Mouse (Mus musculus) neural tube, embryonic 14.5 days (tissue): ENCODE measurements around the gene Sprr2e. TPM values are rescaled to one million over a fixed set of nuclear protein-coding genes. Genes with fewer than 3 reads are reported as not detected.

Experiments
- ATAC-seq: fragments of 200-750 bp; cut with Nextera tagmentation; 2 replicates; pipeline ENCODE4 v1.8.0; 2017; ENCODE audit warnings: low read depth, mild to moderate bottlenecking, moderate TSS enrichment, moderate library complexity
- H3K27ac ChIP-seq: fragments of 300-500 bp; sonication (generic); 2 replicates; pipeline ENCODE4 v1.5.1; 2014; ENCODE audit warnings: low read depth, mild to moderate bottlenecking, control low read depth, low read length, moderate library complexity, mixed read lengths
- H3K27me3 ChIP-seq: fragments of 300-500 bp; sonication (generic); 2 replicates; pipeline ENCODE4 v1.6.1; 2014; ENCODE audit warnings: low read length; ENCODE audit not compliant: control insufficient read depth, insufficient read depth
- H3K36me3 ChIP-seq: fragments of 300-500 bp; sonication (generic); 2 replicates; pipeline ENCODE4 v1.6.1; 2014; ENCODE audit warnings: low read length, mixed read lengths; ENCODE audit not compliant: control insufficient read depth, insufficient read depth
- H3K4me1 ChIP-seq: fragments of 300-500 bp; sonication (generic); 2 replicates; pipeline ENCODE4 v1.6.1; 2014; ENCODE audit warnings: low read length; ENCODE audit not compliant: control insufficient read depth, insufficient read depth
- H3K4me2 ChIP-seq: fragments of 300-500 bp; sonication (generic); 2 replicates; pipeline ENCODE4 v1.6.1; 2014; ENCODE audit warnings: mild to moderate bottlenecking, low read depth, low read length, control low read depth
- H3K4me3 ChIP-seq: fragments of 300-500 bp; sonication (generic); 2 replicates; pipeline ENCODE4 v1.5.1; 2014; ENCODE audit warnings: low read depth, low read length, control low read depth, mixed read lengths
- H3K9ac ChIP-seq: fragments of 300-500 bp; sonication (generic); replicated peaks from 2 replicates; pipeline ENCODE4 v1.6.1; 2014; ENCODE audit warnings: low read depth, mild to moderate bottlenecking, control low read depth, low read length, mixed read lengths
- H3K9me3 ChIP-seq: fragments of 300-500 bp; sonication (generic); 2 replicates; pipeline ENCODE4 v1.6.1; 2016; ENCODE audit warnings: low read length; ENCODE audit not compliant: control insufficient read depth
- WGBS: fragments of 180-500 bp; shearing (Covaris S2); extraction: QIAGEN DNeasy Blood & Tissue Kit; methylation state at CpG from one replicate; pipeline ENCODE4 v1.1.7; 2014; 5-methylcytosine and 5-hydroxymethylcytosine counted together
- polyA plus RNA-seq: library from polyadenylated mRNA; unstranded; fragments of >200 nt; fragmentation: Nextera tagmentation; extraction: Ambion mirVana; gene quantifications from 2 replicates; pipeline ENCODE4 v1.2.1, GENCODE M21; 2014

The Sprr2e gene
- not detected in 2 replicates for polyA plus RNA-seq

GRCm38 (mm10) chr3:92351843-92352242, at the start of gene Sprr2e:
Sprr2e (plus strand) TSS chr3:92352143.
- H3K9me3 ChIP-seq = no peaks in the 10 kb centered on the region
- H3K9ac ChIP-seq = no peak within 1 kb of the TSS
- H3K4me2 ChIP-seq = no peak within 1 kb of the TSS
- H3K36me3 ChIP-seq = no peaks in the 10 kb centered on the region
- no peaks in the 10 kb centered on the region for H3K27me3 ChIP-seq
- no peak within 1 kb of the TSS for H3K4me3 ChIP-seq
- H3K27ac ChIP-seq = no peak within 1 kb of the TSS
- H3K4me1 ChIP-seq = no peaks in the 10 kb centered on the region
- ATAC-seq = no peak
- 92% methylated on average over 2 of the region's 2 CpGs for WGBS

GRCm38 (mm10) chr3:92307406-92307805, 44.5 kb upstream of the Sprr2e start:
- ATAC-seq = no peak
- Histone ChIP-seq H3K9ac (no peak overlapping the region), H3K4me2 (no peak overlapping the region), H3K4me3 (no peak overlapping the region), H3K27ac (no peak overlapping the region), H3K9me3 (no peaks in the 10 kb centered on the region), H3K36me3 (no peaks in the 10 kb centered on the region), H3K27me3 (no peaks in the 10 kb centered on the region), H3K4me1 (no peaks in the 10 kb centered on the region)
- 93% methylated on average over 1 of the region's 1 CpGs for WGBS

- WGBS = 85% methylated on average over 2 of the region's 2 CpGs
- H3K27me3 ChIP-seq = no peaks in the 10 kb centered on the region
- H3K4me3 ChIP-seq = no peak within 1 kb of the TSS
- H3K27ac ChIP-seq = no peak within 1 kb of the TSS
- H3K9me3 ChIP-seq = no peaks in the 10 kb centered on the region
- no peak within 1 kb of the TSS for H3K9ac ChIP-seq
- no peak within 1 kb of the TSS for H3K4me2 ChIP-seq
- H3K36me3 ChIP-seq = no peaks in the 10 kb centered on the region
- H3K4me1 ChIP-seq = no peaks in the 10 kb centered on the region
- no peak for ATAC-seq
Observed at GRCm38 (mm10) chr3:92316320-92316719, 35.6 kb upstream of the Sprr2e start, which contains the start of gene Sprr2b. Sprr2b (plus strand) TSS chr3:92316620.

- no peak overlapping the region for H3K4me2 ChIP-seq
- ATAC-seq = no peak
- no peaks in the 10 kb centered on the region for H3K27me3 ChIP-seq
- H3K27ac ChIP-seq = no peak overlapping the region
- no peaks in the 10 kb centered on the region for H3K4me1 ChIP-seq
- no peaks in the 10 kb centered on the region for H3K9me3 ChIP-seq
- no peaks in the 10 kb centered on the region for H3K36me3 ChIP-seq
- no peak overlapping the region for H3K9ac ChIP-seq
- H3K4me3 ChIP-seq = no peak overlapping the region
- 74% methylated on average over 2 of the region's 2 CpGs for WGBS
Observed at GRCm38 (mm10) chr3:92317384-92317783, 34.6 kb upstream of the Sprr2e start.

- H3K36me3 ChIP-seq = no peaks in the 10 kb centered on the region
- H3K9me3 ChIP-seq = no peaks in the 10 kb centered on the region
- H3K27ac ChIP-seq = no peak overlapping the region
- H3K9ac ChIP-seq = no peak overlapping the region
- H3K4me2 ChIP-seq = no peak overlapping the region
- no peaks in the 10 kb centered on the region for H3K27me3 ChIP-seq
- no peaks in the 10 kb centered on the region for H3K4me1 ChIP-seq
- no peak for ATAC-seq
- no peak overlapping the region for H3K4me3 ChIP-seq
- whole genome bisulfite sequencing = 91% methylated on average over 1 of the region's 1 CpGs
Observed at GRCm38 (mm10) chr3:92336278-92336677, 15.7 kb upstream of the Sprr2e start.

- Histone ChIP-seq H3K27me3 (no peaks in the 10 kb centered on the region), H3K27ac (no peak within 1 kb of the TSS), H3K4me2 (no peak within 1 kb of the TSS), H3K4me1 (no peaks in the 10 kb centered on the region), H3K4me3 (no peak within 1 kb of the TSS), H3K9ac (no peak within 1 kb of the TSS), H3K9me3 (no peaks in the 10 kb centered on the region), H3K36me3 (no peaks in the 10 kb centered on the region)
- WGBS = 93% methylated on average over 5 of the region's 5 CpGs
- ATAC-seq = no peak
Observed at GRCm38 (mm10) chr3:92338840-92339239, 13.1 kb upstream of the Sprr2e start, which contains the start of gene Sprr2d. Sprr2d (plus strand) TSS chr3:92339140.

- H3K4me2 ChIP-seq = no peak overlapping the region
- H3K36me3 ChIP-seq = no peaks in the 10 kb centered on the region
- ATAC-seq = no peak
- H3K4me1 ChIP-seq = no peaks in the 10 kb centered on the region
- H3K9ac ChIP-seq = no peak overlapping the region
- no peaks in the 10 kb centered on the region for H3K9me3 ChIP-seq
- H3K4me3 ChIP-seq = no peak overlapping the region
- no peak overlapping the region for H3K27ac ChIP-seq
- no peaks in the 10 kb centered on the region for H3K27me3 ChIP-seq
Observed at GRCm38 (mm10) chr3:92361619-92362018, 9.7 kb downstream of the Sprr2e start.

- Histone ChIP-seq H3K4me1 (no peaks in the 10 kb centered on the region), H3K27me3 (no peaks in the 10 kb centered on the region), H3K27ac (no peak within 1 kb of the TSS), H3K9ac (no peak within 1 kb of the TSS), H3K4me2 (no peak within 1 kb of the TSS), H3K36me3 (no peaks in the 10 kb centered on the region), H3K4me3 (no peak within 1 kb of the TSS), H3K9me3 (no peaks in the 10 kb centered on the region)
- no peak for ATAC-seq
- WGBS = 78% methylated on average over 3 of the region's 3 CpGs
Observed at GRCm38 (mm10) chr3:92364887-92365286, 12.9 kb downstream of the Sprr2e start, which contains the start of gene Sprr2f. Sprr2f (plus strand) TSS chr3:92365187.

GRCm38 (mm10) chr3:92373613-92374012, 21.7 kb downstream of the Sprr2e start:
- H3K4me3 ChIP-seq = no peak overlapping the region
- H3K27ac ChIP-seq = no peak overlapping the region
- no peaks in the 10 kb centered on the region for H3K27me3 ChIP-seq
- H3K9ac ChIP-seq = no peak overlapping the region
- no peaks in the 10 kb centered on the region for H3K36me3 ChIP-seq
- 82% methylated on average over 2 of the region's 2 CpGs for WGBS
- ATAC-seq = no peak
- H3K4me2 ChIP-seq = no peak overlapping the region
- no peaks in the 10 kb centered on the region for H3K4me1 ChIP-seq
- no peaks in the 10 kb centered on the region for H3K9me3 ChIP-seq
